Mouse (Mus musculus) frontal cortex, postnatal 36 days (tissue): ENCODE measurements around the gene Icam5.
"Not testable (repeated sequence)": the region's sequence is repeated elsewhere in the genome, so short reads cannot be mapped to it uniquely, and the experiment has no call there.

Source experiments
- DNase-seq, 2 experiments: peaks; one replicate each; pipeline ENCODE4 v3.0.0; 2022; ENCODE audit warnings: low spot score in 2 of 2

The Icam5 gene

GRCm38 (mm10) chr9:21031896-21032351, at the start of gene Icam5:
Gene Icam5 (plus strand): TSS chr9:21032073.
- DNase-seq = peak; percentile 85 to 90

GRCm38 (mm10) chr9:20982171-20982570, 49.7 kb upstream of the Icam5 start:
- DNase-seq = no peak

GRCm38 (mm10) chr9:20983169-20983568, 48.7 kb upstream of the Icam5 start:
- no peak for DNase-seq

- DNase-seq = no peak
Measured at GRCm38 (mm10) chr9:20986952-20987686, 44.8 kb upstream of the Icam5 start.

GRCm38 (mm10) chr9:20987953-20988352, 43.9 kb upstream of the Icam5 start:
- DNase-seq = no peak

- DNase-seq = no peak
Measured at GRCm38 (mm10) chr9:20990861-20991260, 41.0 kb upstream of the Icam5 start.

- no peak for DNase-seq
Measured at GRCm38 (mm10) chr9:20991587-20991986, 40.3 kb upstream of the Icam5 start.

- no peak for DNase-seq
Measured at GRCm38 (mm10) chr9:20993165-20993898, 38.5 kb upstream of the Icam5 start.

GRCm38 (mm10) chr9:20995069-20995468, 36.8 kb upstream of the Icam5 start:
- DNase-seq = no peak

- no peak for DNase-seq
Measured at GRCm38 (mm10) chr9:20997065-20997464, 34.8 kb upstream of the Icam5 start.

- DNase-seq = not testable (repeated sequence)
Measured at GRCm38 (mm10) chr9:20998337-20998736, 33.5 kb upstream of the Icam5 start.

- DNase-seq = no peak
Measured at GRCm38 (mm10) chr9:21000811-21001210, 31.1 kb upstream of the Icam5 start.

GRCm38 (mm10) chr9:21001651-21002200, 30.1 kb upstream of the Icam5 start:
- DNase-seq = no peak

GRCm38 (mm10) chr9:21002270-21002626, 29.6 kb upstream of the Icam5 start:
- no peak for DNase-seq

- DNase-seq = peak; percentile 91 to 93
Measured at GRCm38 (mm10) chr9:21002627-21003551, 29.0 kb upstream of the Icam5 start, which contains the start of gene Mrpl4. Gene Mrpl4 (plus strand): TSS chr9:21002738.

GRCm38 (mm10) chr9:21007313-21007952, 24.4 kb upstream of the Icam5 start:
- DNase-seq = no peak

GRCm38 (mm10) chr9:21008007-21008406, 23.9 kb upstream of the Icam5 start:
- DNase-seq = no peak

GRCm38 (mm10) chr9:21010362-21010761, 21.5 kb upstream of the Icam5 start:
- no peak for DNase-seq

GRCm38 (mm10) chr9:21010939-21011541, 20.8 kb upstream of the Icam5 start:
- DNase-seq = not testable (repeated sequence)

- DNase-seq = no peak
Measured at GRCm38 (mm10) chr9:21011846-21012312, 20.0 kb upstream of the Icam5 start.

- no peak for DNase-seq
Measured at GRCm38 (mm10) chr9:21012368-21012767, 19.5 kb upstream of the Icam5 start.
